Mouse (Mus musculus) olfactory bulb, adult 2 months (tissue): ENCODE data around the gene Cnga3.

ENCODE experiments used
- CTCF ChIP-seq: fragments of 200-500 bp; IDR thresholded peaks from 2 replicates; pipeline ENCODE4 v1.5.1; 2012; ENCODE audit warnings: low read depth, mild to moderate bottlenecking, low read length, moderate library complexity; ENCODE audit not compliant: insufficient read depth
- POLR2A ChIP-seq: fragments of 200-500 bp; IDR thresholded peaks from 2 replicates; pipeline ENCODE4 v1.6.1; 2012; ENCODE audit warnings: mild to moderate bottlenecking, low read depth, low read length, moderate library complexity; ENCODE audit not compliant: insufficient read depth

DNA sequence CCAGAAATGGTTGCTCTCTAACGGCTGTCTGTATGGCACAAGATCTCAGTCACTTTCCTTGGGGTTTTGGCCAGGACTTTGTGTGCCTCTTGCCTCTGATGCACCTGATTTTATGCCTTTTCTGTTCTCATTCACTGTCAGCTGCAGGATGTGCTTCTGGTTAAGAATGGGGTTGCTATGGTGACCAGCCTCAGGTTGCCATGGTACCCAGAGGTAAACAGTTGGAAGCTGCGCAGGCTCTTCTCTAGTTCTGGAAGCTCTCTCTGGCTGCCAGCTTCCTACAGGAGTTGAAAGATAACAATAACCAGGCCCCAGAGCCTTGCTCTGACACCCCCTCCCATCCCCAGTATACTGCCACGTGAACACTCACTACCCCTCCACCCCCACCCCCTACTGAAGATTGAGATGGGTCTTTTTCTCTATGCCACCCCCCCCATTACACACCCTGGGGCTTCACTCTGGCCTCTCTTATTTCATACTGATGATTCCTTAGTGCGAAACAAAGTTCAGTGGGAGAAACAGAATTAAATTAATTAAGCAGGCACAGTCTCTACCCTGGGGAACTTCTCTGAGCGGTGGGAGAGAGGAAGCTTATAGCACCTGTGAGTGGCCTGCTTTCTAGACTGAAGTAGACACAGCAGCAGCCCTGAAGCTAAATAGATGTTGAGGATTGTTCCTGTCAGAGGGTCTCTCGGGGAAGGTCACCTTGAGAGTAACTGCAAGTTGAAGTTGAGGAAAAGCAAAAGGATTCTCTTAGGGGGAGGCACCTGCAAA, 6.1 kb downstream of the Cnga3 start:
- TF ChIP-seq CTCF, result no peak
- no peak for TF ChIP-seq POLR2A
